Mouse (Mus musculus) heart, embryonic 11.5 days (tissue): ENCODE measurements around the gene Irf9. TPM values are rescaled to one million over a fixed set of nuclear protein-coding genes. Genes with fewer than 3 reads are reported as not detected.
A peak's percentile ranks its signal among the peaks of the same experiment; 100 is the strongest.

ENCODE experiments used
- ATAC-seq: fragments of 200-750 bp; cut with Nextera tagmentation; replicated peaks from 2 replicates; pipeline ENCODE4 v1.8.0; 2017; ENCODE audit warnings: moderate library complexity; ENCODE audit not compliant: insufficient number of reproducible peaks, low FRiP score, low TSS enrichment
- H3K27ac ChIP-seq: fragments of 300-500 bp; sonication (generic); 2 replicates; pipeline ENCODE4 v1.5.1; 2014; ENCODE audit warnings: mild to moderate bottlenecking, low read depth, low read length
- H3K27me3 ChIP-seq: fragments of 300-500 bp; sonication (generic); 2 replicates; pipeline ENCODE4 v1.6.1; 2014; ENCODE audit warnings: mild to moderate bottlenecking, low read length, mixed read lengths; ENCODE audit not compliant: control insufficient read depth, insufficient read depth
- H3K36me3 ChIP-seq: fragments of 300-500 bp; sonication (generic); 2 replicates; pipeline ENCODE4 v1.6.1; 2014; ENCODE audit warnings: mild to moderate bottlenecking, low read length, moderate library complexity, mixed read lengths; ENCODE audit not compliant: control insufficient read depth, insufficient read depth
- H3K4me1 ChIP-seq: fragments of 300-500 bp; sonication (generic); 2 replicates; pipeline ENCODE4 v1.6.1; 2014; ENCODE audit warnings: low read length; ENCODE audit not compliant: control insufficient read depth, insufficient read depth
- H3K4me2 ChIP-seq: fragments of 300-500 bp; sonication (generic); 2 replicates; pipeline ENCODE4 v1.6.1; 2014; ENCODE audit warnings: mild to moderate bottlenecking, moderate library complexity
- H3K4me3 ChIP-seq: fragments of 300-500 bp; sonication (generic); 2 replicates; pipeline ENCODE4 v1.5.1; 2014; ENCODE audit warnings: low read depth, low read length
- H3K9ac ChIP-seq: fragments of 300-500 bp; sonication (generic); 2 replicates; pipeline ENCODE4 v1.6.1; 2014; ENCODE audit warnings: mild to moderate bottlenecking, low read depth, low read length, moderate library complexity
- H3K9me3 ChIP-seq: fragments of 300-500 bp; sonication (generic); replicated peaks from 2 replicates; pipeline ENCODE4 v1.6.1; 2016; ENCODE audit warnings: low read length; ENCODE audit not compliant: control insufficient read depth
- WGBS: fragments of 180-500 bp; shearing (Covaris S2); extraction: QIAGEN DNeasy Blood & Tissue Kit; methylation state at CpG from one replicate; pipeline ENCODE4 v1.1.7; 2014; ENCODE audit not compliant: insufficient replicate concordance; 5-methylcytosine and 5-hydroxymethylcytosine counted together
- polyA plus RNA-seq: library from polyadenylated mRNA; unstranded; fragments of >200 nt; fragmentation: Nextera tagmentation; extraction: Ambion mirVana; gene quantifications from 2 replicates; pipeline ENCODE4 v1.2.1, GENCODE M21; 2014

Irf9 gene
- polyA plus RNA-seq, 1 experiment from 2014 or later = 6.4 TPM

- H3K27me3 ChIP-seq = no peaks in the 10 kb centered on the region
- peaks cover 9% of the 10 kb centered on the region for H3K36me3 ChIP-seq
- no peaks in the 10 kb centered on the region for H3K9me3 ChIP-seq
- 51% methylated on average over 3 of the region's 3 CpGs for WGBS
- no peak overlapping the region for H3K4me3 ChIP-seq
- ATAC-seq = no peak
- peak overlapping the region; percentile 35 for H3K4me2 ChIP-seq
- peak overlapping the region; percentile 87 for H3K27ac ChIP-seq
- 0 out of 2 replicates have a peak overlapping the region, but pooled peaks have one; percentile 24 for H3K9ac ChIP-seq
- peaks cover 12% of the 10 kb centered on the region; the same call in 1 of the 2 replicates for H3K4me1 ChIP-seq
Measured at GRCm38 (mm10) chr14:55656935-55657334, 53.6 kb downstream of the Irf9 start.

- no peak overlapping the region for H3K27ac ChIP-seq
- no peak for ATAC-seq
- H3K4me2 ChIP-seq = no peak overlapping the region
- no peaks in the 10 kb centered on the region for H3K9me3 ChIP-seq
- no peaks in the 10 kb centered on the region for H3K27me3 ChIP-seq
- WGBS = 86% methylated on average over 5 of the region's 5 CpGs
- H3K4me3 ChIP-seq = no peak overlapping the region
- H3K9ac ChIP-seq = no peak overlapping the region
- H3K36me3 ChIP-seq = peaks cover 14% of the 10 kb centered on the region
- H3K4me1 ChIP-seq = peaks cover 12% of the 10 kb centered on the region; the same call in 1 of the 2 replicates
Measured at GRCm38 (mm10) chr14:55658011-55658410, 54.6 kb downstream of the Irf9 start.

Other genes with a start within 250 kb of the Irf9 start
- gene Dhrs4, start 124.8 kb upstream of the Irf9 start, polyA plus RNA-seq = 22.0 and 44.5 TPM in 2 replicates
- gene Carmil3, start 112.9 kb upstream of the Irf9 start, polyA plus RNA-seq = 2.2 TPM in 2 replicates
- 0.32 and 0.43 TPM in 2 replicates for gene Cpne6, start 93.1 kb upstream of the Irf9 start, polyA plus RNA-seq
- not detected in 2 replicates for gene Nrl, start 78.6 kb upstream of the Irf9 start, polyA plus RNA-seq
- gene Pck2, start 63.3 kb upstream of the Irf9 start, polyA plus RNA-seq = 28.0 and 33.0 TPM in 2 replicates
- gene Dcaf11, start 43.6 kb upstream of the Irf9 start, polyA plus RNA-seq = 61.3 and 71.1 TPM in 2 replicates
- 1.0 and 1.3 TPM in 2 replicates for gene A730061H03Rik, start 43.2 kb upstream of the Irf9 start, polyA plus RNA-seq
- 107 and 108 TPM in 2 replicates for gene Fitm1, start 28.0 kb upstream of the Irf9 start, polyA plus RNA-seq
- 223 and 235 TPM in 2 replicates for gene Psme1, start 25.4 kb upstream of the Irf9 start, polyA plus RNA-seq
- 18.7 and 20.0 TPM in 2 replicates for gene Emc9, start 18.3 kb upstream of the Irf9 start, polyA plus RNA-seq
- 222 and 223 TPM in 2 replicates for gene Psme2, start 12.5 kb upstream of the Irf9 start, polyA plus RNA-seq
- gene Rnf31, start 11.9 kb upstream of the Irf9 start, polyA plus RNA-seq = 11.2 and 13.0 TPM in 2 replicates
- 8.8 and 14.1 TPM in 2 replicates for gene Rec8, start 14.5 kb downstream of the Irf9 start, polyA plus RNA-seq
- gene Ipo4, start 32.4 kb downstream of the Irf9 start, polyA plus RNA-seq = 70.1 and 81.7 TPM in 2 replicates
- gene Gm49378, start 34.3 kb downstream of the Irf9 start, polyA plus RNA-seq = 1.9 and 4.2 TPM in 2 replicates
- gene Tm9sf1, start 40.2 kb downstream of the Irf9 start, polyA plus RNA-seq = 78.7 and 86.9 TPM in 2 replicates
- gene Tssk4, start 46.6 kb downstream of the Irf9 start, polyA plus RNA-seq = 0.63 TPM in 2 replicates
- 72.0 and 74.2 TPM in 2 replicates for gene Mdp1, start 56.9 kb downstream of the Irf9 start, polyA plus RNA-seq
- gene Gmpr2, start 68.4 kb downstream of the Irf9 start, polyA plus RNA-seq = 41.3 and 43.3 TPM in 2 replicates
- gene Nedd8, start 68.6 kb downstream of the Irf9 start, polyA plus RNA-seq = 512 and 535 TPM in 2 replicates
- gene Tinf2, start 78.2 kb downstream of the Irf9 start, polyA plus RNA-seq = 39.6 and 42.3 TPM in 2 replicates
- 0.13 and 0.30 TPM in 2 replicates for gene Tgm1, start 110.4 kb downstream of the Irf9 start, polyA plus RNA-seq
- 19.1 and 19.7 TPM in 2 replicates for gene Rabggta, start 118.7 kb downstream of the Irf9 start, polyA plus RNA-seq
- 56.4 and 60.3 TPM in 2 replicates for gene Dhrs1, start 142.1 kb downstream of the Irf9 start, polyA plus RNA-seq
- gene Nop9, start 142.1 kb downstream of the Irf9 start, polyA plus RNA-seq = 25.1 and 26.3 TPM in 2 replicates
- 1.4 and 1.7 TPM in 2 replicates for gene Cideb, start 154.9 kb downstream of the Irf9 start, polyA plus RNA-seq
- 0.16 and 1.0 TPM in 2 replicates for gene Ltb4r2, start 157.9 kb downstream of the Irf9 start, polyA plus RNA-seq
- 0.11 and 0.21 TPM in 2 replicates for gene Ltb4r1, start 162.4 kb downstream of the Irf9 start, polyA plus RNA-seq
- 13.2 and 19.7 TPM in 2 replicates for gene Adcy4, start 180.5 kb downstream of the Irf9 start, polyA plus RNA-seq
- gene Ripk3, start 185.3 kb downstream of the Irf9 start, polyA plus RNA-seq = 19.6 and 19.8 TPM in 2 replicates
- gene Nfatc4, start 219.6 kb downstream of the Irf9 start, polyA plus RNA-seq = 15.5 and 16.9 TPM in 2 replicates